Mouse (Mus musculus) heart, postnatal 4 days (tissue): Measurements from ENCODE around the gene Gm13420. TPM values are rescaled to one million over a fixed set of nuclear protein-coding genes. Genes with fewer than 3 reads are reported as not detected.

ENCODE experiments used
- DNase-seq: peaks from one replicate; pipeline ENCODE4 v3.0.0; 2021
- total RNA-seq, 2 experiments: library from RNA; stranded (reverse); gene quantifications; 2 replicates each; pipeline ENCODE4 v1.2.3; 2021

The Gm13420 gene
- total RNA-seq, 2 experiments from 2014 or later: not detected

DNA sequence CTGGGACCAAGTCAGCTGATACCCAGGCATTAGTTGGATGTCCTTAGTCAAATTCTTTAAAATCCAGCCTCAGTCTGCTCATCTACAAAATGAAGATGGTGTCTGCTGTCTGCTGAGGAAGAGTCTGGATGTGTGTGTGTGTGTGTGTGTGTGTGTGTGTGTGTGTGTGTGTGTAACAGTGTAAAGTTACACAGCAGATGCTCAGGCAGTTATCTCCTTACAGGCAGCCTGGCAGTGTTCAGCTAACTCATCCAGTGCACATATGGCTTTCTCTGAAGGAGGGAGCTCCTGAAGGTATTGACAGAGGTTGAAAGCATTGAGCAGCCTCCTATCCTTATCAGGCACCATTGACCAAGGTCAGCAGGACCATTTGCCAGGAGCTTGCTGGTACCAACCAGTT lies 50.6 kb downstream of the Gm13420 start:
- DNase-seq: no peak

DNA sequence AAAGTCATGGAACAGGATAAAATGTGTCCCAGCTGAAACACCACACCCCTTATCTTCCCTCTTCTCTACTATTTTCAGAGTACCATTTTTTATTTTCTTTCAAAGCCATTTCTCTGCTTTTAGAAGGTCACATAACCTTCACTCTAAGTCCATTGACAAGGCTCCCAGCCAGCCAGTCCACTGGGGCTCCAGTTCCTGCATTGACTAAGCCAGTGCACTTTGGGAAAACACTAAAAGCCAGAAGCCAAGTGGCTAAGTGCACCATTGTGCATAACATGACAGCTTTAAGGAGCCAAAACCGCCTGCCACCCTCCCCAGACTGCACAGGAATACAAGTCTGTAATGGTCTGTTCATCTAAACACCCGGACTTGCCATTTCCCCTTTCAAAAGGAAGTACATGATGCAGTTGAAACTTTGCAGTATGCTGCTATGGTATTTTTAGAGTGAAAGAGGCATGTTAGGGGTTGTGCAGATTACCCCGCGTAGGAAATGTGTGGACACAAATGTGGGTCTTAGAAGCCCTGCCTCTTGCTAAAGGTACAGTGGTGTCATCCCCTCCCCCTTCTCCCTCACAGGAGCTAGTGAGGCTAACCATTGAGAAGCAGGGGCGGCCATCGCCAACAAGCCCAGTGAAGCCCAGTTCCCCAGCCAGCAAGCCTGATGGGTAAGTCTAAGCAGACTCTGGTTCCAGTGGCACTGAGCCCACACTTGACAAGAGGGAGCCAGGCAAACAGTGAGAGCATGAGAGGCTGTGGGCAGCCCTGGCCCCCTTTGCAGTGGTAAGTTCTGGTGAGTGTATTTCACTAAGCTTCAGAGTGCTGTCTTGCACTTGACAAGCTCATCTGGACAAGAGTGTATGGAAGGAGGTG lies 52.8 kb downstream of the Gm13420 start:
- DNase-seq: no peak

DNA sequence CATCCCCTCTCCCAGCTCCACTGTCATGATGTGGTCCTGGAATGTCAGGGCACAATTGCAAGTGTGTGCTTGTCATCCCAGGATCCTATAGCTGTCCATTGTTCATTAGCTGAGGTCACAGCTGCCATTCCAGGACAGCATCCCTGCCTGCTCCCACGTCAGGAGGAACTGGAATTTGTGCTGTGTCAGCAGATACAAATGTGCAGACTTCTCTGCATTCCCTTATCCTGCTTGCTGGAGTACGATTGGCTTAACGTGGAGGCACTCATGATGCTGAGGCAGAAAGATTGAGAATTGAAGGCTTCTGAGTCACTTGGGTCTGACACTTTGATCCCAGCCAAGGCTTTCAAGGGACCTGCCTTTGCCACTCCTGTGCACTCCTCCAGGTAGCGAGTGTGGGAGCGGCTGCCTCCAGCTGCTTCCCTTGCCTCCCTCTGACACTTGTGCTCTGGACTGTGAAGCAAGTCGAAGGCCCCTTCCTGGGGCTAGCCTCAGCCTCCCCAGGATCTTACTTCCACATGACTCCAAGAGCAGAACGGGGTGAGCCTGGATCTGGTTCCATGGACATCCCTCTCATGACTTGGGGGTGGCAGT lies 55.2 kb downstream of the Gm13420 start:
- DNase-seq: no peak

Other genes starting within 250 kb of the Gm13420 start
- gene Rapgef1, start 132.0 kb downstream of the Gm13420 start, total RNA-seq: 10 to 100 TPM; 96.3 to 98.4 TPM
- not detected for gene Gm13547, start 7.6 kb upstream of the Gm13420 start, total RNA-seq
- 10 to 100 TPM; 14.6 to 14.7 TPM for gene Coq4, start 35.8 kb upstream of the Gm13420 start, total RNA-seq
- gene Trub2, start 36.8 kb upstream of the Gm13420 start, total RNA-seq: 10 to 100 TPM; 37.5 to 38.6 TPM
- 10 to 100 TPM; 22.3 to 23.4 TPM for gene Slc27a4, start 50.9 kb upstream of the Gm13420 start, total RNA-seq
- 10 to 100 TPM; 37.9 to 40.9 TPM for gene Urm1, start 68.4 kb upstream of the Gm13420 start, total RNA-seq
- gene Cercam, start 117.5 kb upstream of the Gm13420 start, total RNA-seq: 10 to 100 TPM; 13.4 to 13.9 TPM
- gene Odf2, start 137.5 kb upstream of the Gm13420 start, total RNA-seq: 10 to 100 TPM; 44.8 to 52.4 TPM
- gene Gle1, start 183.7 kb upstream of the Gm13420 start, total RNA-seq: 10 to 100 TPM; 25.9 to 26.8 TPM
- 100 to 1,000 TPM; 370 to 371 TPM for gene Sptan1, start 213.9 kb upstream of the Gm13420 start, total RNA-seq